Mouse (Mus musculus): ENCODE data around the gene Fbxw9. TPM values are rescaled to one million over a fixed set of nuclear protein-coding genes. Genes with fewer than 3 reads are reported as not detected.

The Fbxw9 gene
- polyA plus RNA-seq (2014; fragmentation: Nextera tagmentation; extraction: Ambion mirVana), result 21.0 and 21.2 TPM in 2 replicates

GRCm38 (mm10) chr8:85059879-85060616 lies at the start of gene Fbxw9:
TSS of gene Fbxw9 (plus strand) at chr8:85060055.
- 1% methylated on average over 53 of the region's 53 CpGs for WGBS
- Histone ChIP-seq H3K9me3 (ENCODE audit: control insufficient read depth, low read length) (no peaks in the 10 kb centered on the region), H3K27ac (replicated peaks; ENCODE audit: low read depth, low read length) (no peak within 1 kb of the TSS)

DNA sequence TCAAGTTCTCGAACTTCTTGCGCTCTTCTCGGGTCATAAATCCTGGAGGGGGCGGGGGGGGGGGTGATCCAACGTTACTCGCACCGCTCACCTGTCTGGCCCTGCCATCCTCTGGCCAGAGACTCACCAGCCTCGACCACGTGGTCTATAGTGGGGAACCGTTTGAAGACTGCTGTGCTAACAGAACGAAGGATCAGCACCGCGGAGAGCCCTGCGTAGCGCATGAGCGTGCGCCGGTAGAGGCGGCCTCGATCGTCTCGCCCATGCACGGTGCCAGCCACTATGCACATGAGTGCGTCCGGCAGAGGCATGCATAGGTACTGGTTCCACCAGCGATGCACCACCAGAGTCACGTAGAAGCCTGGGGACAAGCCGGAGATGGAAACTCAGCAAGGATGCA lies 48.6 kb upstream of the Fbxw9 start:
- Histone ChIP-seq H3K4me3 (ENCODE audit: low read depth, low read length) (no peak overlapping the region), H3K4me1 (ENCODE audit: control insufficient read depth, insufficient read depth, low read length) (0 out of 2 replicates have a peak, but pooled peaks cover 3% of the 10 kb centered on the region), H3K4me2 (ENCODE audit: low read depth, severe bottlenecking) (no peak overlapping the region), H3K9me3 (ENCODE audit: control insufficient read depth, low read length) (no peaks in the 10 kb centered on the region), H3K27ac (replicated peaks; ENCODE audit: low read depth, low read length) (no peak overlapping the region), H3K27me3 (ENCODE audit: control insufficient read depth, insufficient read depth, low read length) (peaks cover 35% of the 10 kb centered on the region), H3K9ac (ENCODE audit: low read length) (no peak overlapping the region), H3K36me3 (ENCODE audit: control insufficient read depth, insufficient read depth, low read length) (no peaks in the 10 kb centered on the region)
- ATAC-seq (ENCODE audit: insufficient number of reproducible peaks, low FRiP score, low TSS enrichment, low read depth) (no peak), DNase-seq (ENCODE audit: low spot score) (no peak)
- WGBS, result 15% methylated on average over 28 of the region's 28 CpGs

More at GRCm38 (mm10) chr8:85059879-85060616, at the start of gene Fbxw9:
- DNase-seq (ENCODE audit: low spot score) (peak; percentile 96), ATAC-seq (ENCODE audit: insufficient number of reproducible peaks, low FRiP score, low TSS enrichment, low read depth) (peak; percentile 84)
- Histone ChIP-seq H3K4me1 (ENCODE audit: control insufficient read depth, insufficient read depth, low read length) (no peaks in the 10 kb centered on the region), H3K4me2 (ENCODE audit: low read depth, severe bottlenecking) (peak within 1 kb of the TSS; percentile 95), H3K4me3 (ENCODE audit: low read depth, low read length) (peak within 1 kb of the TSS; percentile 82), H3K27me3 (ENCODE audit: control insufficient read depth, insufficient read depth, low read length) (no peaks in the 10 kb centered on the region), H3K9ac (ENCODE audit: low read length) (peak within 1 kb of the TSS; percentile 76), H3K36me3 (ENCODE audit: control insufficient read depth, insufficient read depth, low read length) (peaks cover 15% of the 10 kb centered on the region)

GRCm38 (mm10) chr8:85013230-85013840 lies 46.5 kb upstream of the Fbxw9 start:
- no peaks in the 10 kb centered on the region for H3K9me3 ChIP-seq (ENCODE audit: control insufficient read depth, low read length)
- peak overlapping the region; percentile 47 for H3K9ac ChIP-seq (ENCODE audit: low read length)
- no peak overlapping the region for H3K27ac ChIP-seq (replicated peaks; ENCODE audit: low read depth, low read length)
- ATAC-seq (ENCODE audit: insufficient number of reproducible peaks, low FRiP score, low TSS enrichment, low read depth), result no peak
- peaks cover 5% of the 10 kb centered on the region for H3K36me3 ChIP-seq (ENCODE audit: control insufficient read depth, insufficient read depth, low read length)
- DNase-seq (ENCODE audit: low spot score), result peak; percentile 81
- WGBS, result 5% methylated on average over 25 of the region's 26 CpGs
- peak overlapping the region; percentile 37 for H3K4me2 ChIP-seq (ENCODE audit: low read depth, severe bottlenecking)
- H3K27me3 ChIP-seq (ENCODE audit: control insufficient read depth, insufficient read depth, low read length), result peaks cover 35% of the 10 kb centered on the region
- H3K4me1 ChIP-seq (ENCODE audit: control insufficient read depth, insufficient read depth, low read length), result 0 out of 2 replicates have a peak, but pooled peaks cover 3% of the 10 kb centered on the region
- peak overlapping the region; percentile 24 for H3K4me3 ChIP-seq (ENCODE audit: low read depth, low read length)

GRCm38 (mm10) chr8:85014431-85014830 lies 45.4 kb upstream of the Fbxw9 start, which contains the start of gene Best2:
TSS of gene Best2 (minus strand) at chr8:85014531.
- Histone ChIP-seq H3K27ac (replicated peaks; ENCODE audit: low read depth, low read length) (no peak within 1 kb of the TSS), H3K4me1 (ENCODE audit: control insufficient read depth, insufficient read depth, low read length) (0 out of 2 replicates have a peak, but pooled peaks cover 3% of the 10 kb centered on the region), H3K9ac (ENCODE audit: low read length) (peak within 1 kb of the TSS; percentile 47), H3K4me3 (ENCODE audit: low read depth, low read length) (peak within 1 kb of the TSS; percentile 24), H3K9me3 (ENCODE audit: control insufficient read depth, low read length) (no peaks in the 10 kb centered on the region), H3K27me3 (ENCODE audit: control insufficient read depth, insufficient read depth, low read length) (peaks cover 33% of the 10 kb centered on the region), H3K36me3 (ENCODE audit: control insufficient read depth, insufficient read depth, low read length) (peaks cover 11% of the 10 kb centered on the region), H3K4me2 (ENCODE audit: low read depth, severe bottlenecking) (peak within 1 kb of the TSS; percentile 37)
- 37% methylated on average over 2 of the region's 2 CpGs for WGBS
- DNase-seq (ENCODE audit: low spot score), result no peak
- no peak for ATAC-seq (ENCODE audit: insufficient number of reproducible peaks, low FRiP score, low TSS enrichment, low read depth)

GRCm38 (mm10) chr8:85016724-85017123 lies 43.1 kb upstream of the Fbxw9 start:
- 71% methylated on average over 10 of the region's 10 CpGs for WGBS
- H3K36me3 ChIP-seq (ENCODE audit: control insufficient read depth, insufficient read depth, low read length), result peaks cover 13% of the 10 kb centered on the region
- H3K4me1 ChIP-seq (ENCODE audit: control insufficient read depth, insufficient read depth, low read length), result 0 out of 2 replicates have a peak, but pooled peaks cover 3% of the 10 kb centered on the region
- no peak overlapping the region for H3K4me2 ChIP-seq (ENCODE audit: low read depth, severe bottlenecking)
- no peak overlapping the region for H3K9ac ChIP-seq (ENCODE audit: low read length)
- no peak overlapping the region for H3K4me3 ChIP-seq (ENCODE audit: low read depth, low read length)
- H3K9me3 ChIP-seq (ENCODE audit: control insufficient read depth, low read length), result no peaks in the 10 kb centered on the region
- H3K27ac ChIP-seq (replicated peaks; ENCODE audit: low read depth, low read length), result no peak overlapping the region
- H3K27me3 ChIP-seq (ENCODE audit: control insufficient read depth, insufficient read depth, low read length), result peaks cover 19% of the 10 kb centered on the region
- ATAC-seq (ENCODE audit: insufficient number of reproducible peaks, low FRiP score, low TSS enrichment, low read depth) (no peak), DNase-seq (ENCODE audit: low spot score) (no peak)

DNA sequence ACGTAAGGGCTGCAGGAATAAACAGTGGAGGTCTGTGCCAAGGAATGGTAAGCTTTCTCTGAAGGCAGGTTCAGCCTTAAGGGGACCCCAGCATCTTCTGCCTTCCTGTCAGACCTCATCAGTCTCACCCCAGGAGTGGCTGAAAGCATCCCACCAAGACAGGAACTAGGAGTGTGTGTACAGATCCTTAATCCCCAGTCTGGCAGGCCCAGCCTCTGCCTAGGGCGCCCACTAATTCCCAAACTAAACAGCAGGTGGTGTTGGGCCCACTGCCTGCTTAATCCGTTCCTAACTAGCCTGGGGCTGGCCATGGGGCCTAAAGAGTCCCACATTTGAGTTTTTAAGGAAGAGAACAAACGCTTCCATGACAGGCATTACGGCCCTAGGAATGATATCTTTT lies 42.6 kb upstream of the Fbxw9 start:
- H3K27ac ChIP-seq (replicated peaks; ENCODE audit: low read depth, low read length), result no peak overlapping the region
- peaks cover 15% of the 10 kb centered on the region for H3K36me3 ChIP-seq (ENCODE audit: control insufficient read depth, insufficient read depth, low read length)
- no peak overlapping the region for H3K9ac ChIP-seq (ENCODE audit: low read length)
- ATAC-seq (ENCODE audit: insufficient number of reproducible peaks, low FRiP score, low TSS enrichment, low read depth) (no peak), DNase-seq (ENCODE audit: low spot score) (no peak)
- no peaks in the 10 kb centered on the region for H3K9me3 ChIP-seq (ENCODE audit: control insufficient read depth, low read length)
- H3K27me3 ChIP-seq (ENCODE audit: control insufficient read depth, insufficient read depth, low read length), result peaks cover 17% of the 10 kb centered on the region
- WGBS, result 51% methylated on average over 5 of the region's 5 CpGs
- H3K4me1 ChIP-seq (ENCODE audit: control insufficient read depth, insufficient read depth, low read length), result 0 out of 2 replicates have a peak, but pooled peaks cover 3% of the 10 kb centered on the region
- no peak overlapping the region for H3K4me3 ChIP-seq (ENCODE audit: low read depth, low read length)
- no peak overlapping the region for H3K4me2 ChIP-seq (ENCODE audit: low read depth, severe bottlenecking)

DNA sequence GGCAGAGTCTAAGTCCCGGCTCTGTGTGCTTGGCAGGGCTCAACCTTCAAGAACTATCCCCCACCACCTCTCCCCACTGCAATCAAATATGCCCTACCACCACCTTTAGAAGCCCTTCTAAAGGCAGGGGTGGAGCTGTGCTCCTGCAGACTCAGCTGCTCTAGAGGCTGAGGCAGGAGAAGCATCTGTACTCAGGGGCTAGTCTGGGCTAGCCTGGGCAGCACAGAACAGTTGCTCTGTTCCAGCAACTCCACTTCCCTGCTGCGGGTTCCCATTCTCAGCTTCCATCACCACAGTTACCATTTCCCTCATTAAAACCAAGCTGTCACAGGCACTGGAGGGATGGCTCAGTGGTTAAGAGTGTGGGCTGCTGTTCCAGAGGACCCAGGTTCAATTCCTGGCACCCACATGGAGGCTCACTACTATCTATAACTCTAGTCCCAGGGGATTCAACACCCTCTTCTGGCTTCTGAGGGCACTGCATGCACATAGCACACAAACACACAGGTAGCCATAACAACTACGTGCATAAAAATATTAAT lies 38.3 kb upstream of the Fbxw9 start:
- Histone ChIP-seq H3K4me3 (ENCODE audit: low read depth, low read length) (no peak overlapping the region), H3K9ac (ENCODE audit: low read length) (no peak overlapping the region), H3K36me3 (ENCODE audit: control insufficient read depth, insufficient read depth, low read length) (peaks cover 20% of the 10 kb centered on the region), H3K27ac (replicated peaks; ENCODE audit: low read depth, low read length) (no peak overlapping the region), H3K27me3 (ENCODE audit: control insufficient read depth, insufficient read depth, low read length) (no peaks in the 10 kb centered on the region), H3K9me3 (ENCODE audit: control insufficient read depth, low read length) (no peaks in the 10 kb centered on the region), H3K4me1 (ENCODE audit: control insufficient read depth, insufficient read depth, low read length) (peaks cover 5% of the 10 kb centered on the region; the same call in 1 of the 2 replicates), H3K4me2 (ENCODE audit: low read depth, severe bottlenecking) (no peak overlapping the region)
- no peak for DNase-seq (ENCODE audit: low spot score)
- WGBS, result 92% methylated on average over 3 of the region's 3 CpGs
- no peak for ATAC-seq (ENCODE audit: insufficient number of reproducible peaks, low FRiP score, low TSS enrichment, low read depth)

DNA sequence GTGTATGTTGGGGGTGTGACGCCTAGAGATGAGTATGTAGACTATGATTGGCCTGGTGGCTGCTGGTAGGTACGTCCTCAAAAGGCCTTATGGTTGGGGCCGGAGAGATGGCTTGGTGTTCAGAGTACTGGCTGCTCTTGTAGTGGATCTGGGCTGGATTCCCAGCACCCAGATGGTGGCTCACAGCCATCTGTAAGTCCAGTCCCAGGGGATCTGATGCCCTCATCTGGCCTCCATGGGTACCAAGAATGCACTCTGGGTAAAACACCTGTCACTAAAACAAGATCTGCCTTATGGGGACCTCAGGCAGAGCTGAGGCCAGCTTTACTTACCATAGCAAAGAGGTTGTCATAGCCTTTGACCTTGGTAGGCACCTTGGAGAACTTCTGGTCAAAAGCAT lies 36.0 kb upstream of the Fbxw9 start:
- ATAC-seq (ENCODE audit: insufficient number of reproducible peaks, low FRiP score, low TSS enrichment, low read depth) (no peak), DNase-seq (ENCODE audit: low spot score) (no peak)
- 95% methylated on average over 3 of the region's 3 CpGs for WGBS
- Histone ChIP-seq H3K4me1 (ENCODE audit: control insufficient read depth, insufficient read depth, low read length) (peaks cover 11% of the 10 kb centered on the region; the same call in 1 of the 2 replicates), H3K4me2 (ENCODE audit: low read depth, severe bottlenecking) (peak overlapping the region; percentile 81; the same call in 1 of the 2 replicates), H3K27me3 (ENCODE audit: control insufficient read depth, insufficient read depth, low read length) (no peaks in the 10 kb centered on the region), H3K36me3 (ENCODE audit: control insufficient read depth, insufficient read depth, low read length) (peaks cover 12% of the 10 kb centered on the region), H3K27ac (replicated peaks; ENCODE audit: low read depth, low read length) (no peak overlapping the region), H3K4me3 (ENCODE audit: low read depth, low read length) (peak overlapping the region; percentile 70; the same call in 1 of the 2 replicates), H3K9me3 (ENCODE audit: control insufficient read depth, low read length) (no peaks in the 10 kb centered on the region), H3K9ac (ENCODE audit: low read length) (no peak overlapping the region)

Data from limb, embryonic 11.5 days (tissue).